Mouse (Mus musculus): Measurements from ENCODE around the gene Kif3a.

GRCm38 (mm10) chr11:53580562-53580961 is 13.4 kb downstream of the Kif3a start:
- no peak for TF ChIP-seq TAL1 (IDR thresholded peaks at IDR 0.05; ENCODE audit: low read length)
- no peak for TF ChIP-seq GATA1 (IDR thresholded peaks at IDR 0.05; ENCODE audit: low read length)
